Mouse (Mus musculus): Measurements from ENCODE around the gene Rora.

GRCm38 (mm10) chr9:68731438-68731837 is 77.9 kb downstream of the Rora start:
- TF ChIP-seq POLR2A (IDR thresholded peaks at IDR 0.05; ENCODE audit: control insufficient read depth, extremely low read depth, insufficient read depth, low read length, poor library complexity) (no peak), CTCF (IDR thresholded peaks at IDR 0.05; ENCODE audit: borderline replicate concordance, control insufficient read depth, extremely low read depth, insufficient read depth, low read length, poor library complexity) (no peak)

All from thymus, adult 2 months (tissue).